Mouse (Mus musculus) neural tube, embryonic 12.5 days (tissue): ENCODE data around the gene Pdk1. TPM values are rescaled to one million over a fixed set of nuclear protein-coding genes. Genes with fewer than 3 reads are reported as not detected.

ENCODE experiments used
- ATAC-seq: fragments of 200-750 bp; cut with Nextera tagmentation; 2 replicates; pipeline ENCODE4 v1.8.0; 2017; ENCODE audit warnings: low read depth, mild to moderate bottlenecking, moderate TSS enrichment, moderate library complexity; ENCODE audit not compliant: low FRiP score
- H3K27ac ChIP-seq: fragments of 300-500 bp; sonication (generic); 2 replicates; pipeline ENCODE4 v1.5.1; 2016
- H3K27me3 ChIP-seq: fragments of 300-500 bp; sonication (generic); replicated peaks from 2 replicates; pipeline ENCODE4 v1.6.1; 2016; ENCODE audit warnings: mild to moderate bottlenecking
- H3K36me3 ChIP-seq: fragments of 300-500 bp; sonication (generic); 2 replicates; pipeline ENCODE4 v1.6.1; 2016; ENCODE audit warnings: mild to moderate bottlenecking
- H3K4me1 ChIP-seq: fragments of 300-500 bp; sonication (generic); 2 replicates; pipeline ENCODE4 v1.6.1; 2016
- H3K4me2 ChIP-seq: fragments of 300-500 bp; sonication (generic); replicated peaks from 2 replicates; pipeline ENCODE4 v1.6.1; 2016; ENCODE audit warnings: mild to moderate bottlenecking
- H3K4me3 ChIP-seq: fragments of 300-500 bp; sonication (generic); 2 replicates; pipeline ENCODE4 v1.5.1; 2016
- H3K9ac ChIP-seq: fragments of 300-500 bp; sonication (generic); 2 replicates; pipeline ENCODE4 v1.6.1; 2016; ENCODE audit warnings: mild to moderate bottlenecking
- H3K9me3 ChIP-seq: fragments of 300-500 bp; sonication (generic); 2 replicates; pipeline ENCODE4 v1.6.1; 2016; ENCODE audit warnings: mild to moderate bottlenecking
- WGBS: fragments of 180-500 bp; shearing (Covaris S2); methylation state at CpG from one replicate; pipeline ENCODE4 v1.1.7; 2016; 5-methylcytosine and 5-hydroxymethylcytosine counted together
- polyA plus RNA-seq: library from polyadenylated mRNA; unstranded; fragments of >200 nt; fragmentation: Nextera tagmentation; extraction: Ambion mirVana; gene quantifications from 2 replicates; pipeline ENCODE4 v1.2.1, GENCODE M21; 2016

Gene Pdk1
- polyA plus RNA-seq, 1 experiment from 2014 or later: 18.2 TPM

DNA sequence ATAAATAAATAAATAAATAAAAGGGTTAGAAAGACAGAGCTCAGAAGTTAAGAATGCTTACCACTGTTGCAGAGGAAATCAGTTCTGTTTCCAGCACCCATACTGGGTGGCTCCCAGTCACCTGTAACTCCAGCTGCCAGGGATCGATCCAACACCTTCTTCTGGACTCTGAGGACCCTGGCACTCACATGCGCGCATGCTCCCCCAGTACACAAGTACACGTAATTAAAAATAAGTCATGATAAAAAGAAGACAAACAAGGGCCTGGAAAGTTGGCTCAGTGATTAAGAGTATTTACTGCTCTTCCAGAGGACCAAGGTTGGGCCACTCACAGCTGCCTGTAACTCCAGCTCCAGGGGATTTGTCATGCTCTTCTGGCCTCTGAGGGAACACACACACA lies 4.8 kb downstream of the Pdk1 start:
- 0 out of 2 replicates have a peak, but pooled peaks cover 5% of the 10 kb centered on the region for H3K27me3 ChIP-seq
- no peak overlapping the region for H3K9ac ChIP-seq
- H3K36me3 ChIP-seq: no peaks in the 10 kb centered on the region
- no peak for ATAC-seq
- H3K4me3 ChIP-seq: no peak overlapping the region
- no peaks in the 10 kb centered on the region for H3K9me3 ChIP-seq
- no peak overlapping the region for H3K4me2 ChIP-seq
- H3K4me1 ChIP-seq: peaks cover 4% of the 10 kb centered on the region
- WGBS: 95% methylated on average over 4 of the region's 4 CpGs
- no peak overlapping the region for H3K27ac ChIP-seq

- H3K27me3 ChIP-seq: 0 out of 2 replicates have a peak, but pooled peaks cover 5% of the 10 kb centered on the region
- no peaks in the 10 kb centered on the region for H3K9me3 ChIP-seq
- no peak overlapping the region for H3K4me3 ChIP-seq
- H3K27ac ChIP-seq: no peak overlapping the region
- no peaks in the 10 kb centered on the region for H3K36me3 ChIP-seq
- no peak for ATAC-seq
- H3K4me2 ChIP-seq: no peak overlapping the region
- 79% methylated on average over 2 of the region's 2 CpGs for WGBS
- peaks cover 4% of the 10 kb centered on the region for H3K4me1 ChIP-seq
- no peak overlapping the region for H3K9ac ChIP-seq
These were observed 5.4 kb downstream of the Pdk1 start for GRCm38 (mm10) chr2:71878441-71878840.

DNA sequence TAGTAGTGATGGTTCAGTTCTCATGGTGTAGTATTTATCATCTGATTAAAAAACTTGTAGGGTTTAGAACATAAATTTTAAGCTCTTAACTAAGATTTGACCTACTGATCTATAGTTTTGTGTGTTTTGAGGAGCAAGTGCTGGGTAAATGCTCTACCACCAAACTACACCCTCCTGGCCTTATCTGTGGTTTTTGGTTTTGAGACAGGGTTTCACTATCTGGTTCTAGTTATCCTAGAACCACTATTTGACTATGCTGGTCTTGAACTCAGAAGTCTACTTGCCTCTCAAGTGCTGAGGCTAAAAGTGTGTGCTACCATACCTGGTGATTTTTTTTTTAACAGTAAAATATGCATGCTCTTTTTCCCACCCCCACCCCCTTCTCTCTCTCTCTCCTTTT lies 5.9 kb downstream of the Pdk1 start:
- Histone ChIP-seq H3K9me3 (no peaks in the 10 kb centered on the region), H3K4me3 (no peak overlapping the region), H3K36me3 (no peaks in the 10 kb centered on the region), H3K27ac (no peak overlapping the region), H3K4me2 (no peak overlapping the region), H3K9ac (no peak overlapping the region), H3K4me1 (peaks cover under 1% of the 10 kb centered on the region; the same call in 1 of the 2 replicates), H3K27me3 (0 out of 2 replicates have a peak, but pooled peaks cover 5% of the 10 kb centered on the region)
- no peak for ATAC-seq

GRCm38 (mm10) chr2:71882914-71883651 lies 10.1 kb downstream of the Pdk1 start:
- H3K27ac ChIP-seq: no peak overlapping the region
- H3K9ac ChIP-seq: no peak overlapping the region
- no peak for ATAC-seq
- no peaks in the 10 kb centered on the region for H3K27me3 ChIP-seq
- H3K4me1 ChIP-seq: no peaks in the 10 kb centered on the region
- H3K9me3 ChIP-seq: no peaks in the 10 kb centered on the region
- no peaks in the 10 kb centered on the region for H3K36me3 ChIP-seq
- no peak overlapping the region for H3K4me3 ChIP-seq
- H3K4me2 ChIP-seq: no peak overlapping the region
- WGBS: 91% methylated on average over 19 of the region's 19 CpGs

GRCm38 (mm10) chr2:71887269-71887668 lies 14.2 kb downstream of the Pdk1 start:
- Histone ChIP-seq H3K27me3 (no peaks in the 10 kb centered on the region), H3K4me3 (no peak overlapping the region), H3K27ac (no peak overlapping the region), H3K9ac (no peak overlapping the region), H3K4me1 (no peaks in the 10 kb centered on the region), H3K9me3 (no peaks in the 10 kb centered on the region), H3K36me3 (no peaks in the 10 kb centered on the region), H3K4me2 (no peak overlapping the region)
- ATAC-seq: no peak
- 91% methylated on average over 4 of the region's 4 CpGs for WGBS

GRCm38 (mm10) chr2:71888437-71888836 lies 15.4 kb downstream of the Pdk1 start:
- no peak for ATAC-seq
- H3K36me3 ChIP-seq: no peaks in the 10 kb centered on the region
- no peaks in the 10 kb centered on the region for H3K27me3 ChIP-seq
- no peak overlapping the region for H3K4me2 ChIP-seq
- 79% methylated on average over 4 of the region's 4 CpGs for WGBS
- H3K4me3 ChIP-seq: no peak overlapping the region
- H3K9ac ChIP-seq: no peak overlapping the region
- H3K9me3 ChIP-seq: no peaks in the 10 kb centered on the region
- no peak overlapping the region for H3K27ac ChIP-seq
- no peaks in the 10 kb centered on the region for H3K4me1 ChIP-seq

DNA sequence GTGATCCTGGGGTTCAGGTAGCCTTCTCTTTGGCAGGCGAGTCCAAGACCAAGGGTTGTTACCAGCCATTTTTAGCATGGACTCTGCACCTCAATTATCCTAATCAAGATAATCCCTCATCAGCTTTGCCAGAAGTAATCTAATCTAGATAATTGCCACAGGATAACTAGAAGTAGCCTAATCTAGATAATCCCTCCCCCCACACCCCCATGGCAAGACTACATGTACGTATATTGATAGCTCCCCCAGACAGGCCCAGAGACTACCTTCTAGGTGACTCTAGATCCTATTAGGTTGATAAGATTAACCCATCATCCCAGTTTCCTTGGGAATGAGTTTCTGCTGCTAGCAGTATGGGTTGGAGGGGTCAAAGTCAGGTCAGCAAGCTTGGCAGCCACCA lies 18.5 kb downstream of the Pdk1 start:
- H3K36me3 ChIP-seq: no peaks in the 10 kb centered on the region
- no peaks in the 10 kb centered on the region for H3K27me3 ChIP-seq
- WGBS: 85% methylated on average over 2 of the region's 2 CpGs
- ATAC-seq: no peak
- H3K4me3 ChIP-seq: no peak overlapping the region
- H3K4me2 ChIP-seq: no peak overlapping the region
- no peaks in the 10 kb centered on the region for H3K9me3 ChIP-seq
- no peak overlapping the region for H3K9ac ChIP-seq
- no peak overlapping the region for H3K27ac ChIP-seq
- H3K4me1 ChIP-seq: no peaks in the 10 kb centered on the region

- Histone ChIP-seq H3K27me3 (no peaks in the 10 kb centered on the region), H3K9ac (no peak overlapping the region), H3K4me1 (peaks cover 10% of the 10 kb centered on the region), H3K4me3 (no peak overlapping the region), H3K4me2 (no peak overlapping the region), H3K36me3 (no peaks in the 10 kb centered on the region), H3K9me3 (no peaks in the 10 kb centered on the region), H3K27ac (no peak overlapping the region)
- no peak for ATAC-seq
- 94% methylated on average over 7 of the region's 7 CpGs for WGBS
These were observed 19.8 kb downstream of the Pdk1 start for GRCm38 (mm10) chr2:71892741-71893349.

DNA sequence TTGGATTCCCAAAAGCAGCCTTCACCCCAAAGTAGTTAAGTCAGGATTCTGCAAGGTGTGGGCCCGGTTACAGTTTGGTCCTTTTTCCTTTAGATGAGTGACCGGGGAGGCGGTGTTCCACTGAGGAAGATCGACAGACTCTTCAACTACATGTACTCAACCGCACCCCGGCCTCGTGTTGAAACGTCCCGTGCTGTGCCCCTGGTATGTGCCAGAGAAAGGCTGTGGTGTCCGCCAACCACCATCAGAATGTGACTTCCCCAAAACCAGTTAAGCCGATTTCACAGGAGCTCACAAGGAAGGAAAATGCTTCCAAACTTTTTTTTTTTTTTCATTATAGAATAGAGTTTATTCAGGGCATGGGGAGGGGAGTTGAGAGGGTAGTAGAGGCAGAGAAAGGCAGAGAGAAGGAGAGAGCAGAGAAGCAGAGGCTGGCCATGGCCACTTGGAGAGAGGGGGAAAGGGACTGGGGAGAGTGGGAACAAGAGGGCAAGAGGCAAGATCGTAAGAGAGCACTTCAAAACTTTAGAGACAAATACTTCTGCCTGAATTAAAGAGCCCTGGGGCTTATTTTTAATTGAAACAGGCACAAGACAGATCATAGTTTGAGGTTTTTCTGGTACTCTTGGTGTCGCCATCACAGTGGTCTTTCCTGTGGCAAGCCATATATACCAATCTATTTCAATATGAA lies 22.7 kb downstream of the Pdk1 start:
- WGBS: 95% methylated on average over 13 of the region's 13 CpGs
- Histone ChIP-seq H3K4me1 (peaks cover 10% of the 10 kb centered on the region), H3K27me3 (no peaks in the 10 kb centered on the region), H3K4me2 (no peak overlapping the region), H3K27ac (no peak overlapping the region), H3K9me3 (no peaks in the 10 kb centered on the region), H3K4me3 (no peak overlapping the region), H3K36me3 (no peaks in the 10 kb centered on the region), H3K9ac (no peak overlapping the region)
- no peak for ATAC-seq

GRCm38 (mm10) chr2:71897420-71897819 lies 24.4 kb downstream of the Pdk1 start:
- H3K4me3 ChIP-seq: no peak overlapping the region
- H3K27me3 ChIP-seq: no peaks in the 10 kb centered on the region
- H3K4me2 ChIP-seq: 0 out of 2 replicates have a peak overlapping the region, but pooled peaks have one; percentile 9
- H3K36me3 ChIP-seq: no peaks in the 10 kb centered on the region
- no peak overlapping the region for H3K9ac ChIP-seq
- ATAC-seq: no peak
- H3K9me3 ChIP-seq: no peaks in the 10 kb centered on the region
- no peak overlapping the region for H3K27ac ChIP-seq
- WGBS: 30% methylated on average over 12 of the region's 12 CpGs
- H3K4me1 ChIP-seq: peaks cover 10% of the 10 kb centered on the region

DNA sequence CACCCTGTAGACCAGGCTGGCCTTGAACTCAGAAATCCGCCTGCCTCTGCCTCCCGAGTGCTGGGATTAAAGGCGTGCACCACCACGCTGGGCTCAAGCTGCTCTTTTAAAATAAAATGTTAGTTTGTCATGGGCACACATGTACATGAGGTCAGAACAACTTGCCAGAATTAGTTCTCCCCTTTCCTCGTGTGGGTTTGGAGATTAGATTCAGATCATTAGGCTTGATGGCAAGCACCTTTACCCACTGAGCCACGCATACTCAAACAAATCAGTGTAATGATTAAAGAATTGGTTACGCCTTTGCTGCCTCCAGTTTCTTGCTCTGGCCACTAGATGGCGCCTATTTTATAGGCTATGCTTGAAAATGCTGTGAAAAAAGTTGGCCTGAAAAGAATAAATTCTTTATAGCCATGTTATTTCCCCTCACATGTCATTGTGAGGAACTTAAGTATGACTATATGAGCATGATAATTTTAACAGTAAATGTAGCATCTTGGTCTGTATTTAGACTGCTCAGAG lies 25.4 kb downstream of the Pdk1 start:
- 50% methylated on average over 8 of the region's 8 CpGs for WGBS
- no peaks in the 10 kb centered on the region for H3K9me3 ChIP-seq

GRCm38 (mm10) chr2:71899886-71900285 lies 26.9 kb downstream of the Pdk1 start:
- Histone ChIP-seq H3K9ac (no peak overlapping the region), H3K4me2 (no peak overlapping the region), H3K4me1 (peaks cover 10% of the 10 kb centered on the region), H3K9me3 (no peaks in the 10 kb centered on the region), H3K4me3 (no peak overlapping the region), H3K27me3 (no peaks in the 10 kb centered on the region), H3K27ac (no peak overlapping the region), H3K36me3 (no peaks in the 10 kb centered on the region)
- WGBS: 90% methylated on average over 15 of the region's 15 CpGs
- ATAC-seq: no peak

More for the DNA sequence above, 25.4 kb downstream of the Pdk1 start:
- Histone ChIP-seq H3K27me3 (no peaks in the 10 kb centered on the region), H3K9ac (no peak overlapping the region), H3K4me1 (peaks cover 10% of the 10 kb centered on the region), H3K4me2 (no peak overlapping the region), H3K4me3 (no peak overlapping the region), H3K36me3 (no peaks in the 10 kb centered on the region), H3K27ac (no peak overlapping the region)
- ATAC-seq: no peak
